Mouse (Mus musculus) gastrocnemius, postnatal 10 days (tissue): ENCODE measurements at regions not wholly inside any gene's neighbourhood (a gene's known extent, or its start where the extent isn't known, plus 50 kb on each side); places are given as distances from the start of the nearest gene placed in this dataset.

Experiments
- DNase-seq: peaks from one replicate; pipeline ENCODE4 v3.0.0; 2021; ENCODE audit warnings: mixed read lengths

DNA sequence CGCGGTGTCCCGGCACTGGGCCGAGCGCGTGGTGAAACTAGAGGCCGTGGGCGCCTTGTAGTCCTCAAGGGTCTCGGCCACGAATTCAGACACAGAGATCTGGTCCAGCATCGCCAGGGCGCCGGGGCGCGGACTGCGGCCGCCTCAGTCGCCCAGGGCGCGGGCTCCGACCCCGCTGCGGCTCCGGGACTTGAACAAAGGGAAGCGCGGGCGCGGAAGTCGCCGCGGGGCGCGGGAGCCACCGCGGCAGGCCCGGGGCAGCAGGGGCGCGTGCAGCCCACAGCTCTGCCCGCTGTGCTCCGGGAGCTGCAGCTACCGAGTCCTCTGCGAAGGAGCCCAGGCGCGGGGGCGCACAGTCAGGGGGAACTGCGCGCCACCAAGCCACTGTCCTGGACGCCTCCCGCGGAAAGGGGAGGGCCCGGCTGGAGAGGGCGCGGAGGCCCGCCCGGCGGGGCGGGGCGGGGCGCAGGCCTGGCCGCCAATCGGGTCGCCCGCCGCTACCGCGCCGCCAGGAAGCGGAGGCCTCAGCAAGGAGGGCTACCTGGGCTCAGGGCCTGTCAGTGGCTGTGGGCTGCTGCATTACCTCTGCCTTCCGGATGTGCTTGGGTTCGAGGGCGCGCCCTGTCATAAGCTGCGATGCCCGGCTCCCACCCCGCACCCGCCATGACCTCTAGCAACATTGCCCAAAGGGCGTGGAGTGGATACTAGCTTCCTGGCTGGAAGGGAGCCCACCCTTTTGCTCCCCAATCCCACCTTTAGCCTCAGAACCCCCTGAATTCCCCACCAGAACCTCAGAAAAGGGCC is 155.2 kb upstream of the 9030624G23Rik start:
- peak; percentile 13 for DNase-seq
